Mouse (Mus musculus) fat pad, adult 2 months (tissue): ENCODE measurements around the gene Olfr551.
"Not testable (repeated sequence)": the region's sequence is repeated elsewhere in the genome, so short reads cannot be mapped to it uniquely, and the experiment has no call there.

ENCODE experiments used
- DNase-seq: peaks from one replicate; pipeline ENCODE4 v3.0.0-alpha.2; 2011; ENCODE audit warnings: low read depth, low spot score; ENCODE audit errors: extremely low read depth

The Olfr551 gene

GRCm38 (mm10) chr7:102591786-102592185 lies at the start of gene Olfr551:
Gene Olfr551 (minus strand): TSS chr7:102591886.
- no peak for DNase-seq

GRCm38 (mm10) chr7:102638132-102638531 lies 46.4 kb upstream of the Olfr551 start, which contains the start of gene Olfr554:
Gene Olfr554 (plus strand): TSS chr7:102638432.
- no peak for DNase-seq

GRCm38 (mm10) chr7:102636665-102637064 lies 45.0 kb upstream of the Olfr551 start:
- DNase-seq: no peak

- DNase-seq: not testable (repeated sequence)
These were observed 28.7 kb upstream of the Olfr551 start for GRCm38 (mm10) chr7:102620368-102620767.

GRCm38 (mm10) chr7:102619608-102620007 lies 27.9 kb upstream of the Olfr551 start:
- DNase-seq: no peak

- DNase-seq: no peak
These were observed 26.4 kb upstream of the Olfr551 start, which contains the start of gene Olfr553 for GRCm38 (mm10) chr7:102618118-102618517. Gene Olfr553 (minus strand): TSS chr7:102618218.

GRCm38 (mm10) chr7:102597378-102598031 lies 5.8 kb upstream of the Olfr551 start, which contains the start of gene Olfr552:
Gene Olfr552 (plus strand): TSS chr7:102597770.
- DNase-seq: no peak

GRCm38 (mm10) chr7:102575998-102576397 lies 15.7 kb downstream of the Olfr551 start:
- no peak for DNase-seq

GRCm38 (mm10) chr7:102573174-102573830 lies 18.4 kb downstream of the Olfr551 start:
- no peak for DNase-seq

GRCm38 (mm10) chr7:102571142-102571541 lies 20.5 kb downstream of the Olfr551 start, which contains the start of gene Olfr550:
Gene Olfr550 (plus strand): TSS chr7:102571442.
- no peak for DNase-seq

- DNase-seq: no peak
These were observed 25.5 kb downstream of the Olfr551 start for GRCm38 (mm10) chr7:102566219-102566618.

GRCm38 (mm10) chr7:102564999-102565997 lies 26.4 kb downstream of the Olfr551 start, which contains the start of gene Trim21:
Gene Trim21 (minus strand): TSS chr7:102565486.
- peak; percentile 28 for DNase-seq

- no peak for DNase-seq
These were observed 38.4 kb downstream of the Olfr551 start for GRCm38 (mm10) chr7:102553279-102553678.

- DNase-seq: no peak
These were observed 42.1 kb downstream of the Olfr551 start, which contains the start of gene Olfr549 for GRCm38 (mm10) chr7:102549570-102549969. Gene Olfr549 (plus strand): TSS chr7:102549870.

GRCm38 (mm10) chr7:102541251-102541650 lies 50.4 kb downstream of the Olfr551 start:
- DNase-seq: no peak

GRCm38 (mm10) chr7:102540596-102540995 lies 51.1 kb downstream of the Olfr551 start, which contains the start of gene Olfr548-ps1:
Gene Olfr548-ps1 (plus strand): TSS chr7:102540896.
- no peak for DNase-seq

GRCm38 (mm10) chr7:102534449-102534848 lies 57.2 kb downstream of the Olfr551 start, which contains the start of gene Olfr547:
Gene Olfr547 (plus strand): TSS chr7:102534749.
- no peak for DNase-seq
